Mouse (Mus musculus) limb, embryonic 14.5 days (tissue): ENCODE results near the gene Klhl11. TPM values are rescaled to one million over a fixed set of nuclear protein-coding genes. Genes with fewer than 3 reads are reported as not detected.

Experiments used
- ATAC-seq: fragments of 200-750 bp; cut with Nextera tagmentation; 2 replicates; pipeline ENCODE4 v1.8.0; 2017; ENCODE audit warnings: low read depth, moderate number of reproducible peaks, moderate TSS enrichment; ENCODE audit not compliant: low FRiP score
- DNase-seq: peaks from one replicate; pipeline ENCODE4 v3.0.0-alpha.2; 2015; ENCODE audit warnings: low spot score
- H3K27ac ChIP-seq: fragments of 300-500 bp; sonication (generic); replicated peaks from 2 replicates; pipeline ENCODE4 v1.5.1; 2014; ENCODE audit warnings: low read depth, mild to moderate bottlenecking, low read length, moderate library complexity, mixed read lengths
- H3K27me3 ChIP-seq: fragments of 300-500 bp; sonication (generic); 2 replicates; pipeline ENCODE4 v1.6.1; 2014; ENCODE audit warnings: low read length, mixed read lengths; ENCODE audit not compliant: control insufficient read depth, insufficient read depth
- H3K36me3 ChIP-seq: fragments of 300-500 bp; sonication (generic); 2 replicates; pipeline ENCODE4 v1.6.1; 2014; ENCODE audit warnings: mild to moderate bottlenecking, low read length, moderate library complexity, mixed read lengths; ENCODE audit not compliant: control insufficient read depth, insufficient read depth
- H3K4me1 ChIP-seq: fragments of 300-500 bp; sonication (generic); 2 replicates; pipeline ENCODE4 v1.6.1; 2014; ENCODE audit warnings: antibody characterized with exemption, low read length, mixed read lengths; ENCODE audit not compliant: control insufficient read depth, insufficient read depth
- H3K4me2 ChIP-seq: fragments of 300-500 bp; sonication (generic); replicated peaks from 2 replicates; pipeline ENCODE4 v1.6.1; 2014; ENCODE audit warnings: low read depth, mild to moderate bottlenecking, low read length, moderate library complexity; ENCODE audit not compliant: severe bottlenecking
- H3K4me3 ChIP-seq: fragments of 300-500 bp; sonication (generic); replicated peaks from 2 replicates; pipeline ENCODE4 v1.5.1; 2014; ENCODE audit warnings: low read length
- H3K9ac ChIP-seq: fragments of 300-500 bp; sonication (generic); 2 replicates; pipeline ENCODE4 v1.6.1; 2014; ENCODE audit warnings: mild to moderate bottlenecking, low read depth, low read length, moderate library complexity; ENCODE audit not compliant: severe bottlenecking
- H3K9me3 ChIP-seq: fragments of 300-500 bp; sonication (generic); 2 replicates; pipeline ENCODE4 v1.6.1; 2016; ENCODE audit warnings: low read length; ENCODE audit not compliant: control insufficient read depth
- POLR2A ChIP-seq: fragments of 200-500 bp; IDR thresholded peaks from 2 replicates; pipeline ENCODE4 v1.8.0; 2012; ENCODE audit warnings: inconsistent platforms, mild to moderate bottlenecking, moderate library complexity, borderline replicate concordance; ENCODE audit not compliant: insufficient read depth, insufficient read length; ENCODE audit errors: extremely low read depth
- WGBS: fragments of 180-500 bp; shearing (Covaris S2); extraction: QIAGEN DNeasy Blood & Tissue Kit; methylation state at CpG from one replicate; pipeline ENCODE4 v1.1.7; 2014; 5-methylcytosine and 5-hydroxymethylcytosine counted together
- polyA plus RNA-seq, 2 experiments: library from polyadenylated mRNA; depleted of rRNA in 1 of 2; stranded (reverse) in 1 of 2; unstranded in 1 of 2; fragments of >200 nt; fragmentation: Nextera tagmentation in 1 of 2; extraction: Ambion mirVana in 1 of 2; gene quantifications; 2 replicates each; pipeline versions ENCODE4 v1.2.1 to v1.2.3; 2012 to 2014

Klhl11 gene
- polyA plus RNA-seq, 2 experiments = 5.5 to 11.5 TPM

GRCm38 (mm10) chr11:100504990-100505660 is 32.6 kb upstream of the Klhl11 start:
- H3K36me3 ChIP-seq = peaks cover 94% of the 10 kb centered on the region
- no peak overlapping the region for H3K27ac ChIP-seq
- no peak for ATAC-seq

DNA sequence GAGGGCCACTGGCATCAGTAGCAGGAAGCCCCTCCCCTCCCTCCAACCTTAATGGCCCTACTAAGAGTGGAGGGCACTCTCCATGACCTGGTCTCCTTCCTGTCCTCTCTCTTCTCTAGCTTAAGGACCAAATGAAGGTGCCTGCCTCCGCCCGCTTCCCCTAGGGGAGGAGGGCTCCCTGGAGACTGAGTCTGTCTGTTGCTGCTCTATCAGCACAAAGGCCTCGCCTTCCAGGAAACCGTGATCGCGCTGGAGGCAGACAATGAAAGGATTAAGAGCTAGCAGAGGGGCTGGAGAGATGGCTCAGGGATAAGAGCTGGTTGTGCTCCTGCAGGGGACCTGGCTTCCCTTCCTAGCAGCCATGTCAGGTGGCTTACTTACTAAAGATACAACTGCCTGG is 28.8 kb upstream of the Klhl11 start:
- WGBS = 73% methylated on average over 6 of the region's 6 CpGs
- no peak for ATAC-seq
- no peaks in the 10 kb centered on the region for H3K9me3 ChIP-seq
- DNase-seq = no peak
- no peak overlapping the region for H3K4me2 ChIP-seq
- no peak overlapping the region for H3K27ac ChIP-seq
- no peak for TF ChIP-seq POLR2A
- no peak overlapping the region for H3K4me3 ChIP-seq
- H3K27me3 ChIP-seq = no peaks in the 10 kb centered on the region
- no peaks in the 10 kb centered on the region for H3K4me1 ChIP-seq
- H3K36me3 ChIP-seq = peaks cover 96% of the 10 kb centered on the region
- H3K9ac ChIP-seq = no peak overlapping the region

More at GRCm38 (mm10) chr11:100504990-100505660, 32.6 kb upstream of the Klhl11 start:
- Histone ChIP-seq H3K4me2 (no peak overlapping the region), H3K4me3 (no peak overlapping the region), H3K9ac (no peak overlapping the region), H3K4me1 (no peaks in the 10 kb centered on the region), H3K27me3 (no peaks in the 10 kb centered on the region), H3K9me3 (no peaks in the 10 kb centered on the region)
- 93% methylated on average over 12 of the region's 12 CpGs for WGBS
- TF ChIP-seq POLR2A = no peak
- DNase-seq = no peak

DNA sequence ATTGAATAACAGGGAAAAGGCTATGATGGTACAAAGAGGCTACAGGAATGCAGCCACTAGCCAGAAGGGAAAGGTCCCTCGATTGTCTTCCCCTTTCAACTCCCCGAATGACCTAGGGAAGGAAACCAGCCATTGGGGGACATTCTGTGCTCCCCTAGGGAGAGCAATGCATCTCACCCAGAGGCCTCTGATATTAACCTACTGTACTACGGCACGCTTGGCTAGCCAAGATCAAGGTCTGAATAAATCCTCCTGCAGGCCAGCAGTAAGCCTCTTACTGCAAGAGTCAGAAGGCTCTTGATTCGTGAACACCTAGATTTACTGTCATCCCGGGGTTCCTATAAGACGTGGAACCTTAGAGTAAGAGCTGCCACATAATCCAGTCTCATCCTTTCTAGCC is 28.1 kb upstream of the Klhl11 start:
- ATAC-seq (no peak), DNase-seq (no peak)
- Histone ChIP-seq H3K4me1 (no peaks in the 10 kb centered on the region), H3K27ac (no peak overlapping the region), H3K36me3 (peaks cover 97% of the 10 kb centered on the region), H3K9ac (no peak overlapping the region), H3K27me3 (no peaks in the 10 kb centered on the region), H3K9me3 (no peaks in the 10 kb centered on the region), H3K4me3 (no peak overlapping the region), H3K4me2 (no peak overlapping the region)
- TF ChIP-seq POLR2A = no peak
- WGBS = 93% methylated on average over 7 of the region's 7 CpGs

DNA sequence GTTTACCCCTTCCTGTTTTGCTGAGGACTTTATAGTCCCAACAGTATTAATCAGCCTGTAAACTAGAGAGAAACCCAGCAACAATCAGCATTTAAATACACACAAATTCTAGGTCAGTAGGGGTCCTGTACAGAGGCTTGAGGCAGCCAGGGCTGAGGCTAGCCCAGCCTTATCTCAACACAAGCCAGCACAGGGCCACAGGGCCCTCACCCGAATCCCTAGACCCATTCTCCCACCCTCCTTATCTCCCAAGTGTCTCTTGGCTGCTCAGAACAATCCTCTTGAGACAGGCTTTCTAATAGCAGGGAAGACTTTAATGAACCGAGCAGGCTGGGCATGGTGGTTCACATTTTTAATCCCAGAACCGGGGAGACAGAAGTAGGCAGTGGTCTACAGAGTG is 27.7 kb upstream of the Klhl11 start:
- no peak for TF ChIP-seq POLR2A
- Histone ChIP-seq H3K9ac (no peak overlapping the region), H3K9me3 (no peaks in the 10 kb centered on the region), H3K4me3 (no peak overlapping the region), H3K4me1 (no peaks in the 10 kb centered on the region), H3K36me3 (peaks cover 97% of the 10 kb centered on the region), H3K27me3 (no peaks in the 10 kb centered on the region), H3K27ac (no peak overlapping the region), H3K4me2 (no peak overlapping the region)
- 86% methylated on average over 3 of the region's 3 CpGs for WGBS
- no peak for ATAC-seq
- DNase-seq = no peak

- TF ChIP-seq POLR2A = no peak
Observed at GRCm38 (mm10) chr11:100493771-100494170, 21.2 kb upstream of the Klhl11 start.

More at GRCm38 (mm10) chr11:100493771-100494170, 21.2 kb upstream of the Klhl11 start:
- Histone ChIP-seq H3K9me3 (no peaks in the 10 kb centered on the region), H3K27ac (no peak overlapping the region), H3K27me3 (no peaks in the 10 kb centered on the region), H3K4me1 (no peaks in the 10 kb centered on the region), H3K36me3 (peaks cover 94% of the 10 kb centered on the region), H3K9ac (no peak overlapping the region), H3K4me3 (no peak overlapping the region), H3K4me2 (no peak overlapping the region)
- ATAC-seq (no peak), DNase-seq (no peak)
- WGBS = 92% methylated on average over 12 of the region's 12 CpGs
